Comparison of ENCODE assay signal across 8 mouse cellular contexts in genomic region chrX:20617176-20617902, GRCm38 (mm10). TPM values are rescaled to one million over a fixed set of nuclear protein-coding genes. Genes with fewer than 3 reads are reported as not detected.
DNase-seq lines count a peak whose midpoint lies in the region; ATAC-seq and TF ChIP-seq lines count a peak whose summit lies in the region.

Rbm10 (plus strand) TSS chrX:20617503.
Ndufb11 (minus strand) TSS chrX:20617619.

- H3K36me3 ChIP-seq in forebrain, embryonic 10.5 days (replicated peaks), result peaks cover 44% of the 10 kb centered on the region
- H3K36me3 ChIP-seq in heart, embryonic 15.5 days, result no peaks in the 10 kb centered on the region
- peaks cover 26% of the 10 kb centered on the region for H3K36me3 ChIP-seq in liver, embryonic 14.5 days (replicated peaks; ENCODE audit: control insufficient read depth, insufficient read depth, low read depth)
- H3K36me3 ChIP-seq in neural tube, embryonic 11.5 days (ENCODE audit: control insufficient read depth, insufficient read depth, low read length), result no peaks in the 10 kb centered on the region; the same call in 1 of the 2 replicates
- no peaks in the 10 kb centered on the region for H3K36me3 ChIP-seq in stomach, postnatal 0 days (ENCODE audit: control insufficient read depth, insufficient read depth, low read length)

- H3K27me3 ChIP-seq in forebrain, embryonic 10.5 days (ENCODE audit: poor library complexity, severe bottlenecking), result no peaks in the 10 kb centered on the region
- H3K27me3 ChIP-seq in heart, embryonic 15.5 days, result no peaks in the 10 kb centered on the region
- H3K27me3 ChIP-seq in liver, embryonic 14.5 days (ENCODE audit: control insufficient read depth, insufficient read depth, low read length), result no peaks in the 10 kb centered on the region
- H3K27me3 ChIP-seq in neural tube, embryonic 11.5 days (ENCODE audit: control insufficient read depth, insufficient read depth, low read length), result no peaks in the 10 kb centered on the region
- H3K27me3 ChIP-seq in stomach, postnatal 0 days (ENCODE audit: control insufficient read depth, insufficient read depth, low read length), result no peaks in the 10 kb centered on the region

- WGBS in forebrain, embryonic 10.5 days, result 14% methylated on average over 47 of the region's 49 CpGs
- 10% methylated on average over 45 of the region's 49 CpGs for WGBS in heart, embryonic 15.5 days
- 7% methylated on average over 48 of the region's 49 CpGs for WGBS in liver, embryonic 14.5 days (ENCODE audit: insufficient replicate concordance)
- WGBS in neural tube, embryonic 11.5 days, result 12% methylated on average over 31 of the region's 49 CpGs
- WGBS in stomach, postnatal 0 days, result 16% methylated on average over 39 of the region's 49 CpGs

- peak within 1 kb of the TSS; percentile 61 for H3K4me2 ChIP-seq in heart, embryonic 15.5 days
- peak within 1 kb of the TSS; percentile 75 for H3K4me2 ChIP-seq in liver, embryonic 14.5 days (ENCODE audit: low read depth)
- peak within 1 kb of the TSS; percentile 60 for H3K4me2 ChIP-seq in neural tube, embryonic 11.5 days (ENCODE audit: low read depth)
- peak within 1 kb of the TSS; percentile 50 for H3K4me2 ChIP-seq in stomach, postnatal 0 days (replicated peaks; ENCODE audit: low read depth)

- no peaks in the 10 kb centered on the region for H3K9me3 ChIP-seq in forebrain, embryonic 10.5 days
- H3K9me3 ChIP-seq in heart, embryonic 15.5 days (replicated peaks), result no peaks in the 10 kb centered on the region
- H3K9me3 ChIP-seq in liver, embryonic 14.5 days (ENCODE audit: control insufficient read depth, low read length), result no peaks in the 10 kb centered on the region
- H3K9me3 ChIP-seq in neural tube, embryonic 11.5 days (ENCODE audit: control insufficient read depth, low read length), result no peaks in the 10 kb centered on the region
- no peaks in the 10 kb centered on the region for H3K9me3 ChIP-seq in stomach, postnatal 0 days (ENCODE audit: control insufficient read depth, low read length)

- peak within 1 kb of the TSS; percentile 73 for H3K9ac ChIP-seq in heart, embryonic 15.5 days
- peak within 1 kb of the TSS; percentile 88 for H3K9ac ChIP-seq in liver, embryonic 14.5 days (replicated peaks)
- H3K9ac ChIP-seq in neural tube, embryonic 11.5 days (ENCODE audit: low read length), result peak within 1 kb of the TSS; percentile 66
- peak within 1 kb of the TSS; percentile 64 for H3K9ac ChIP-seq in stomach, postnatal 0 days (ENCODE audit: low read length)

- TF ChIP-seq EP300 in liver, embryonic 14.5 days (IDR thresholded peaks at IDR 0.05; ENCODE audit: low read depth), result 0 out of 2 replicates have a peak, but pooled peaks have one; percentile 2
- TF ChIP-seq EP300 in stomach, postnatal 0 days (optimal IDR thresholded peaks at IDR 0.05), result no peak

- peak; percentile 66 for DNase-seq in CD8-positive naive resting alpha-beta T cell, adult 2 months (ENCODE audit: low read depth in 2 of 2, low spot score in 2 of 2)
- peak; percentile 57 for DNase-seq in c-Kit-positive CD71-negative TER-119-negative erythroid progenitor cells, embryonic 14.5 days (ENCODE audit: low read depth)
- peak; percentile 73 for DNase-seq in forebrain, embryonic 10.5 days (ENCODE audit: extremely low spot score, low spot score)
- DNase-seq in kidney, postnatal 25 days, result peak; percentile 83 to 93
- peak; percentile 65 to 72 (median 70) for DNase-seq in liver, embryonic 14.5 days (ENCODE audit: low read depth in 3 of 3, low spot score in 3 of 3)
- peak; percentile 78 for DNase-seq in neural tube, embryonic 11.5 days (ENCODE audit: low spot score)
- peak; percentile 82 for DNase-seq in stomach, postnatal 0 days (ENCODE audit: low spot score)

- TF ChIP-seq CTCF in liver, embryonic 14.5 days (IDR thresholded peaks at IDR 0.05; ENCODE audit: low read depth), result no peak
- no peak for TF ChIP-seq CTCF in stomach, postnatal 0 days (IDR thresholded peaks at IDR 0.05; ENCODE audit: low read depth)

- peak within 1 kb of the TSS; percentile 68 for H3K4me3 ChIP-seq in forebrain, embryonic 10.5 days
- H3K4me3 ChIP-seq in heart, embryonic 15.5 days, result peak within 1 kb of the TSS; percentile 65
- peak within 1 kb of the TSS; percentile 72 to 96 for H3K4me3 ChIP-seq in liver, embryonic 14.5 days (ENCODE audit: insufficient read depth in 1 of 2, low read depth in 2 of 2, low read length in 2 of 2)
- H3K4me3 ChIP-seq in neural tube, embryonic 11.5 days (ENCODE audit: low read depth, low read length), result peak within 1 kb of the TSS; percentile 60
- H3K4me3 ChIP-seq in stomach, postnatal 0 days (ENCODE audit: low read depth, low read length), result peak within 1 kb of the TSS; percentile 60

- peak; percentile 96 for ATAC-seq in heart, embryonic 15.5 days (replicated peaks; ENCODE audit: insufficient number of reproducible peaks, insufficient read depth, low FRiP score, low read depth)
- ATAC-seq in liver, embryonic 14.5 days (ENCODE audit: insufficient read depth), result peak; percentile 98
- ATAC-seq in neural tube, embryonic 11.5 days (ENCODE audit: insufficient read depth, low FRiP score, low TSS enrichment), result peak; percentile 96
- ATAC-seq in stomach, postnatal 0 days (ENCODE audit: low FRiP score, low TSS enrichment), result peak; percentile 98

- peaks cover 15% of the 10 kb centered on the region for H3K4me1 ChIP-seq in forebrain, embryonic 10.5 days
- peaks cover 6% of the 10 kb centered on the region for H3K4me1 ChIP-seq in heart, embryonic 15.5 days (replicated peaks)
- peaks cover 0 to 6% of the 10 kb centered on the region in 2 experiments; a peak in 3 of 4 replicates for H3K4me1 ChIP-seq in liver, embryonic 14.5 days (replicated peaks; ENCODE audit: control insufficient read depth in 2 of 2, insufficient read depth in 2 of 2, low read length in 1 of 2)
- H3K4me1 ChIP-seq in neural tube, embryonic 11.5 days (ENCODE audit: control insufficient read depth, insufficient read depth, low read length), result no peaks in the 10 kb centered on the region
- H3K4me1 ChIP-seq in stomach, postnatal 0 days (replicated peaks; ENCODE audit: control insufficient read depth, insufficient read depth), result no peaks in the 10 kb centered on the region

- H3K27ac ChIP-seq in forebrain, embryonic 10.5 days, result peak within 1 kb of the TSS; percentile 93
- H3K27ac ChIP-seq in heart, embryonic 15.5 days, result peak within 1 kb of the TSS; percentile 93
- H3K27ac ChIP-seq in liver, embryonic 14.5 days, result peak within 1 kb of the TSS; percentile 79
- peak within 1 kb of the TSS; percentile 72 for H3K27ac ChIP-seq in neural tube, embryonic 11.5 days (ENCODE audit: low read depth, low read length)
- H3K27ac ChIP-seq in stomach, postnatal 0 days (replicated peaks), result peak within 1 kb of the TSS; percentile 82

RNA-seq across cellular contexts. Expression of gene Rbm10, which starts in this region (rescaled TPM):
- polyA plus RNA-seq in forebrain, embryonic 10.5 days (2016; fragmentation: Nextera tagmentation; extraction: Ambion mirVana), result 110 and 111 TPM in 2 replicates
- 33.2 and 45.0 TPM in 2 replicates for polyA plus RNA-seq in heart, embryonic 15.5 days (2015; fragmentation: Nextera tagmentation; extraction: Ambion mirVana)
- polyA plus RNA-seq in liver, embryonic 14.5 days (2012; rRNA removed), result 22.7 and 25.8 TPM in 2 replicates
- 23.2 and 26.4 TPM in 2 replicates for polyA plus RNA-seq in liver, embryonic 14.5 days (2014; fragmentation: Nextera tagmentation; extraction: Ambion mirVana)
- 75.9 and 76.0 TPM in 2 replicates for polyA plus RNA-seq in neural tube, embryonic 11.5 days (2014; fragmentation: Nextera tagmentation; extraction: Ambion mirVana)
- polyA plus RNA-seq in stomach, postnatal 0 days (2015; fragmentation: Nextera tagmentation; extraction: Ambion mirVana), result 17.5 and 17.9 TPM in 2 replicates

RNA-seq across cellular contexts. Expression of gene Ndufb11, which starts in this region (rescaled TPM):
- 173 and 180 TPM in 2 replicates for polyA plus RNA-seq in forebrain, embryonic 10.5 days (2016; fragmentation: Nextera tagmentation; extraction: Ambion mirVana)
- polyA plus RNA-seq in heart, embryonic 15.5 days (2015; fragmentation: Nextera tagmentation; extraction: Ambion mirVana), result 345 and 459 TPM in 2 replicates
- 76.0 and 95.3 TPM in 2 replicates for polyA plus RNA-seq in liver, embryonic 14.5 days (2012; rRNA removed)
- polyA plus RNA-seq in liver, embryonic 14.5 days (2014; fragmentation: Nextera tagmentation; extraction: Ambion mirVana), result 192 and 199 TPM in 2 replicates
- 188 and 191 TPM in 2 replicates for polyA plus RNA-seq in neural tube, embryonic 11.5 days (2014; fragmentation: Nextera tagmentation; extraction: Ambion mirVana)
- 316 and 334 TPM in 2 replicates for polyA plus RNA-seq in stomach, postnatal 0 days (2015; fragmentation: Nextera tagmentation; extraction: Ambion mirVana)

Comparison
In these comparisons a context has a peak if more than half of its experiments do, and no peak if none do; other contexts are left out.
1. Peak in every context shown above with its lines: DNase-seq, ATAC-seq, H3K4me3 ChIP-seq and H3K27ac ChIP-seq.